Mouse (Mus musculus) ovary, postnatal 14 days (tissue): ENCODE data around the gene Calhm5.

Experiments used
- DNase-seq: peaks from one replicate; pipeline ENCODE4 v3.0.0; 2022; ENCODE audit warnings: low spot score

Calhm5 gene

GRCm38 (mm10) chr10:34070999-34071492 is 25.3 kb downstream of the Calhm5 start:
- DNase-seq: no peak

GRCm38 (mm10) chr10:34069606-34070005 is 26.7 kb downstream of the Calhm5 start:
- no peak for DNase-seq

- no peak for DNase-seq
Observed at GRCm38 (mm10) chr10:34066591-34066990, 29.7 kb downstream of the Calhm5 start.

- DNase-seq: no peak
Observed at GRCm38 (mm10) chr10:34053987-34054386, 42.3 kb downstream of the Calhm5 start.

- no peak for DNase-seq
Observed at GRCm38 (mm10) chr10:34044210-34044609, 52.1 kb downstream of the Calhm5 start, which contains the start of gene Calhm4. Gene Calhm4, minus strand, starts transcription at chr10:34044310.
